Mouse (Mus musculus): ENCODE measurements around the gene Slc16a6. TPM values are rescaled to one million over a fixed set of nuclear protein-coding genes. Genes with fewer than 3 reads are reported as not detected.

Gene Slc16a6
- total RNA-seq, 2 experiments from 2014 or later, result 3.7 to 7.1 TPM

DNA sequence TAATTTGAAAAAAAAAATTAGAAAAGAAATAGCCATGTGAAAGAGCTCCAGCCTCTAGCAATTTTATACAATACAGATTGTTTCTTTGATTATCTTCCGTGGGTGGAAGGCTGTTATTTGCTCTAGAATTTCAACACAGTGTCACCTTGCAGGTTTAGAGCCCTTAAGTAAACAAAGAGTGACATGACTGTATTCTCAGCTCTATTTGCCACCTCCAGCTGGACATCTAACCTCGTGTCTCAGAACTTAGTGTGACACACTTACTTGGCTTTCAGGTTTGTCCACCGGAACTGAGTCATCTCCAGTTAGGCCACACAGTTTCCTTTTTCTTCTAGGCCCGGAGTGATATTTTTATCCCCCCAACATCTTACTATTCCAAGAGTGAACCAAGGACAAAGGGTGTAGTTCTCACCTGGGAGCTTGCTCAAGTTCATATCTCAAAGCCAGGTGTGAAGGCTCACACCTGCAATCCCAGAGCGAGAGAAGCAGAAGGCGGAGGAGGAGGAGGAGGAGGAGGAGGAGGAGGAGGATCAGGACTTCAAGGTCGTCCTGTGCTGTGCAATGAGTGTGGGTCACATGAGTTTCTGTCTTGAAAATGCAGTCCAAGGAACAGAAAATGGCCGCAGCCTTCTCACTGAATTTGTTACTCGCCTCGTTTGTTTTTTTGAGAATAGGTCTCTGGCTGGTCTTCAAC lies 14.7 kb upstream of the Slc16a6 start:
- DNase-seq (ENCODE audit: low spot score), result no peak

GRCm38 (mm10) chr11:109487111-109487510 lies 13.7 kb upstream of the Slc16a6 start:
- no peak for DNase-seq (ENCODE audit: low spot score)

DNA sequence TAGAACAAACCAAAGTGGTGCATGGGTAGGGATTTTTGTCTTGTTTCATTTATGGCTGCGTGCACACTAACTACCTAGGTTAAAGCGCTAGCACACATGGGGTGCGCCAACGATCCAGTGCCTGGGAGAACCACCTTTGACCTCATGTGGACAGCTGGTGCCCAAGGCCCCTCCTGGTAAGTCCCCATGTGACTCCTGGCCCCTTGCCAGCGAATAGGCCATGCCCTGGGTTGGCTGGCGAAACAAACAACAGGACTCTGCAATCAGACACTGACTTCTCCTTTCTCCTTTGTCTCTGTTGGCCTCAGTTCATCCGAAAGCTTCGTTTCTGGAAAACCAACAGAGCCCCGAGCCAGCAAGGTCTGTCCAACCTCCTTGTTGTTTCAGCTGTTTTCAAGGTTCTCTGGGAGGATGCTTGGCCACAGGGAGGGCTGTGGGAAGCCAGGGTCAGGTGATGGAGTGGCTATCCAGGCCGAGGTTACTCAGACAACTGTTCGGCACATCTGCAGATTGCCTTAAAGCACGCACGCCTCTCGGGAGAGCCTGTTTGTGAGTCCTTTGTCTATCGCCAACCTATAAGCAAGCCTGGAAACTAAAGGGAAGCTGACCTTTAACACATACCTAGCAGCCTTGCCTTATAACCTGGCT lies 12.1 kb upstream of the Slc16a6 start:
- DNase-seq (ENCODE audit: low spot score), result peak; percentile 29

DNA sequence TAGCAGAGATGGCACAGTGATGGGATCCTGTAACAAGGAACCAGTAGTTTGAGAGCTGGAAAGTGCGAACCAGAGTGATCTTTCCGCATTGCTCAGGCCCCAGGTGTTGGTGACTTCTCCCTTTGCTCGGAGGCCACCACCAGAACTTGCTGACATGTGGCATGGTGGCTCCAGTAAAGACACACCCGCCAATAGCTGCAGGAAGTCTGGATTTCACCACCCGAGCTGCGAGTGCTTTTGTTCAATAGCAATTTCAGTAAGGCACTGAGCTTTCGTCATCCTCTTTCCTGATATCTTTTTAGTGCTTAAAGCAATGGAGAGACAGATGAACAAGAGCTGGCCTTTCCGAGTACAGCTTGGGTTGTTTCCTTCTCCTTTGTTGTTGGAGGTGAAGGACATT lies 7.0 kb upstream of the Slc16a6 start:
- no peak for DNase-seq (ENCODE audit: low spot score)

DNA sequence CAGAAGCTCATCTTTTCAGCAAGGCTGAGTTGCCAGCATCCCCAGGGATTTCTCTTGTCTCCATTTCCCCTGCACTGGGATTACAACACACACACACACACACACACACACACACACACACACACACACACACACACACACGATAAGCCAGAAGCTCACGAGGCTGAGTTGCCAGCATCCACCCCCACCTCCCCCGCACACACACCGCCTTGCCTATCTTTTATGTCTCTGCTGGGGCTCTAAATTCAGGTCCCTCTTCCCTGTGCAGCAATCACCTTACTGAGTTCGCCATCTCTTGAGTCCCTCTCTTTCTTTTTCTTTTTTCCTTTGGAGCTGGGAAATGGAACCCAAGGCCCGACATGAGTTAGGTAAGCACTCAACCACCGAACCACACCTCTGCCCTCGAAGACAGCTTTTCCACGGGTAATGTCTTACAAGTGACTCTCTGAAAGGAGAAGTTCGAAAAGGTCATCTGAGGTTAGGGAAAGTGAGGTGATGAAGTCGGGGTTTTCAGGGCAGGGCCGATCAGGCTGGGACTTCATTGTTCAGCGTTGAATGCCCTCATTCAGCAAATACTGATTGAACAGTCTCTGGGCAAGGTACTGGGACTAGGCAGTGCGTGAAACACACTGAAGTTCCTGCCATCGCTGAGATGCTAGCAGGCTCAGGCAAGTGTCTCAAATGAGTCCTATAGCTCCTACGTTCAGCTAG lies 6.3 kb upstream of the Slc16a6 start:
- no peak for DNase-seq (ENCODE audit: low spot score)

DNA sequence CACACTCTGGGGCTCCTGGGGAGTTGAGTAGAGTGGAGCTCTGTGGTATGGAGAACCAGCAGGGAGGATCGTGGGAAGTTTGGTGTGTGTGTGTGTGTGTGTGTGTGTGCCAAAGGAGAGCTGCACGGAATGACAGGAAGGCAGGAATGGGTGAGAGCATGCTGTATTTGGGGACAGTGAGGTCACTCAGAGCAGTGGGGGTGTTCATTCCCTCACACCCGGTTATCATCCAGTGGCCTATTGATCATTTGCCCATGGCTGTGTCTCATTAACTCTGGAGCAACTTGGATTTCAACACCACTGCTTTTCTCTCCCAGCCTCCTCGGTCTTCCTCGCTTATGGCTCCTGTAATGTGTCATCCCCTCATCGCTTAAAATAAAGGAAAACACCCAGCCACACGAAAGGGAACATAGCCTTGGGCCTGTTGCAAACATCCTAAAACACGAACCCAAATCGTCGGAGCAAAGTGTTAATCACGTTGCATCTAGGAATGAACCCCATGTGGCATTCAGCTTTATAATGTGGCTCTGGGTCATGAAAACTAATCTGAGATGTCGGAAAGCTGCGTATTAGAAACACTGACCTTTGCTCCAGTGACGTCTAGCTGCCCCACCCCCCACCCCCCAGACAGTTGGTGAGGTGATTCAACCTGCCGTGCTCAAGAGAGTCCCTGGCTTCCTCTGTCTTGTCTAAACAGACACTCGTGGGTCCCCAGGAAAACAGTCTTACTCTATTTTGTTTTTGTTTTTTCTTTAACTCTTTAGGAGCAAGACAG lies 4.4 kb upstream of the Slc16a6 start:
- no peak for DNase-seq (ENCODE audit: low spot score)

DNA sequence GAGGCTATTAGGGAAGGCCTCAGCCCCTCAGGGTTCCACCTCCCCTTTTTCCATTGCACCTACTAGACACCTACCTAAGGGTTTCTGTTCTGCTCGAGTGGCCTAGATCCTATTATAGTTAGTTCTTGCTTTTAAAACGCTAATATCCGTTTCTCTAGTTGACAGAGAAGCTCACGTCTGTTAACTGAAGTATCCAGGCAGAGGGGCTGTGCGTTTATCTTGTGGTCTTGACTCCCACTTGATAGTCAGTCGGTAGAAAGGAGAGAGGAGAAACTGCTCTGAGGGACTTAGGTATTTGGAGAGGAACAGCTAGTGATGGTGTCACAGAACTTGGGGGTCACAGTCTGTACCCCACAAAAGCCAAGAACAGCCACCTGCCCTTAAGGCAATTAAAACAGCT lies 3.3 kb upstream of the Slc16a6 start:
- no peak for DNase-seq (ENCODE audit: low spot score)

DNA sequence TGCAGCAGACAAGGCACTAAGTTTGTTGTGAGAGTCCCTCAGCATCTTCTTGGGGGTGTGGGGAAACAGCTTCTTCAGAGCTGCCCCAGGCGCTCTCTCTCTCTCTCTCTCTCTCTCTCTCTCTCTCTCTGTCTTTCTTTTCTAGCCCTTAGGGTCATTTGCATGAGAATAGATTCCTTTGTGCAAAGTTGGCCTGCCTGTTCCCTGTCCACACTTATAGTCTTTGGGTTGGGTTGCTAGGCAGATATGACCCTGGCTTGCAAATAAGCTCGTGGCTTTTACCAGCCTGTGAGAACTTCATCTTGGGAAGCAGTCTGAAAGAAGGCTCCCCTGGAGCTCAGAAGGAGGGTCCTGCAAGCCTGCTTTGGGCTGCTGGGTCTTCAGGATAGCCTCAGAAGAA lies 2.8 kb upstream of the Slc16a6 start:
- DNase-seq (ENCODE audit: low spot score), result no peak

GRCm38 (mm10) chr11:109475717-109476116 lies 2.3 kb upstream of the Slc16a6 start:
- no peak for DNase-seq (ENCODE audit: low spot score)

DNA sequence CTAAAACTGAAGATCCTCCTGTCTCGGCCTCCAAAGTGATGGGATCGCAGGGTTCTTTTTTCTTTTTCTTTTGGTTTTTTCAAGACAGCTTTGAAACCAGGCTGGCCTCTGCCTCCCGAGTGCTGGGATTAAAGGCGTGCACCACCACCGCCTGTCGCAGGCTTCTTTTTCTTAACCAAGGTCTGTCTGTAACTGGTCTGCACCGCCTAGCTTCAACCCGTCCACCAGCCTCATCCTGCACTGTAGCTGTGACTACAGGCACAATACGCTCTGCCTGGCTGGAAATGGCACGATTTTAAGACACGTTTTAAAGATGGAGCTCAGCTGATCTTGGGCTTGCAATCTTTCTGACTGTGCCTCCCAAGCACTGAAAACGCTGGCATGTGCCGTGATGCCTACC lies 1.4 kb upstream of the Slc16a6 start:
- DNase-seq (ENCODE audit: low spot score), result no peak

DNA sequence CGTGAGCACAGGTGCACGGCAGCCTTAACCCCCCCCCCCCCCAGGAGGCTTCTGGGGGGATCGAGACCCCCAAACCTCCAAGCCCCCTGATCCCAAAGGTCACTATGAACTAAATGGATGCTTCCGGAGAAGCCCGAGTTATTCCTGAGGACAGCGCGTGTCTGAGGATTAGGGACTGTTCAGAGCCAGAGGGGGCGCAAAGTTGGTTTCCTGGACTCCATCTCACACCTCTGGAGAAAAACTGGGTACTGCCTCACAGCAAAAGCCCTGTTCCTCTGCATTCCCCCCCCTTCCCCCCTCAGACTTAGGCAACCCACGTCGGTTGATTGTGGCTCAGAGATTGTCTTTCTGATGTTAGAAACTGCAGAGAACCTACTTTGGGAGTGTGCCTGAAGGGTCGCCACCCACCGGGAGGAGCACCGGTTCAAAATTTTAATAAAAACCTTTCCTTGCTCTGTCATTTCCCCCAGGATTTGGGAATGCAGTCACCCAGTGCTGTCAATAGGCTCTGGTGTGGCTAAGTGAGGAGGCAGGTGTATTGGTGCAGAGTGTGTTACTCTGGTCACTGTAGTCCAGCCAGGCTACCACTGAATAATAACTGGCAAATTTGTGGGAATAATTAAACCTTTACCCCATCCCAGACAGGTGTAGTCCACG lies 816 bp upstream of the Slc16a6 start:
- no peak for DNase-seq (ENCODE audit: low spot score)

- DNase-seq (ENCODE audit: low spot score), result no peak
These were observed 602 bp downstream of the Slc16a6 start for GRCm38 (mm10) chr11:109472821-109473170.

GRCm38 (mm10) chr11:109472171-109472691 lies 1.2 kb downstream of the Slc16a6 start:
- DNase-seq (ENCODE audit: low spot score), result no peak

- no peak for DNase-seq (ENCODE audit: low spot score)
These were observed 2.2 kb downstream of the Slc16a6 start for GRCm38 (mm10) chr11:109470921-109471861.

- DNase-seq (ENCODE audit: low spot score), result no peak
These were observed 3.2 kb downstream of the Slc16a6 start for GRCm38 (mm10) chr11:109470170-109470569.

GRCm38 (mm10) chr11:109468133-109468532 lies 5.3 kb downstream of the Slc16a6 start:
- DNase-seq (ENCODE audit: low spot score), result no peak

GRCm38 (mm10) chr11:109466987-109467386 lies 6.4 kb downstream of the Slc16a6 start:
- no peak for DNase-seq (ENCODE audit: low spot score)

- no peak for DNase-seq (ENCODE audit: low spot score)
These were observed 8.3 kb downstream of the Slc16a6 start for GRCm38 (mm10) chr11:109465068-109465467.

DNA sequence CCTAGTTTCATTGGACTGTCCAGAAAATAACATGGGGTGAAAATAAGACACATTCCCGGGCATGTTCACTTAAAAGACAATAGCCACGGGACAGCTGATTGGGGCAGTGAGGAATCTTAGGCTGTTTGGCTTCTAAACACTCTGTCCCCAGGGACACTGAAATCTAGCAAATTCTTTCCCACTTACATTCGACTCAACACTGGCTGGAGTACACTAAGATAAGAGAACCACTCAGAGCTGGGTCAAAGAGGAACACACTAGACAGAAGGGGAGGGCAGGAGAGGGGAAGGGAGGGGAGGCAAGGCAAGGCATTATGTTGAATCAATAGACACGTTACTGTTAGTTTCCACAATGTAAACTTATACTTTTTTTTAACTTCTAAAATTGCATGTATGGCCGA lies 12.8 kb downstream of the Slc16a6 start:
- no peak for DNase-seq (ENCODE audit: low spot score)

DNA sequence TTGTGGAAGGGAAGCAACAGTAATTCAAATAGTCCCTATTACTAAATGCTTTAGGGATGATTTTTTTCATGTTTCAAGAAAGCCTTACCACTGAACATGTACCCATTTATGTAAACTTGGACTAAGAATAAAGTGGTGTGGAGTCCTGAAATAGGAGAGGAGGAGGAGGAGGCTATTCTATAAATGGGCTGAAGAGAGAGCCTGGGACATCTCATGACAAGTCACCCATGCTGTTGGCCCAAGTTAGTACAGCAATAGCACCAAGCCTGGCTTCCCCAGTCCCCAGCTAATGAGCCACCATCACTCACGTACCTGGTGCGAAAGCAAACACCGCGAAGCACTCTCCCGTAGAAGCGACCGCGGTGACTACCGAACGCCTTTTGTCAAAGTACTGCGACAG lies 15.2 kb downstream of the Slc16a6 start:
- no peak for DNase-seq (ENCODE audit: low spot score)
